Mouse (Mus musculus) cerebral cortex, adult 2 months (tissue): ENCODE results near the gene Slc4a10.

Experiments
- WGBS: fragments of 180-500 bp; shearing (Covaris S2); methylation state at CpG from one replicate; pipeline ENCODE4 v1.1.7; 2018; 5-methylcytosine and 5-hydroxymethylcytosine counted together

Slc4a10 gene

DNA sequence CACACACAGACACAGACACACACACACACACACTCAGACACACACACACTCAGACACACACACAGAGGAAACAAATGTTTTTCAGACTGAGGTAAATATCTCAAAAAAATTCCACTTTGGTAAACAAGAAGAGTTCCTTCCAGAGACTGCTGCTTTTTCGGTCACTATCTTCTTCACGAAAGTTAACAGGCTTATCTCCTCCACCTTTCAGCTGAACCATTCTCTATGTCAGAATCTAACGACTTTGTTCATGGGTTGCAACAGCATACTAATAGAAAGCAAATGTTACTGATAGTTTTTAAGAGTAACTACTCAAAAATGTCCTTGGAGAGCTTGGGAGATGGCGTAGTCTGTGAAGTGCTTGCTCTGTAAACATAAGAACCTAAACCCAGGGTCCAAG, 241.3 kb downstream of the Slc4a10 start:
- WGBS, result 79% methylated on average over 4 of the region's 4 CpGs

DNA sequence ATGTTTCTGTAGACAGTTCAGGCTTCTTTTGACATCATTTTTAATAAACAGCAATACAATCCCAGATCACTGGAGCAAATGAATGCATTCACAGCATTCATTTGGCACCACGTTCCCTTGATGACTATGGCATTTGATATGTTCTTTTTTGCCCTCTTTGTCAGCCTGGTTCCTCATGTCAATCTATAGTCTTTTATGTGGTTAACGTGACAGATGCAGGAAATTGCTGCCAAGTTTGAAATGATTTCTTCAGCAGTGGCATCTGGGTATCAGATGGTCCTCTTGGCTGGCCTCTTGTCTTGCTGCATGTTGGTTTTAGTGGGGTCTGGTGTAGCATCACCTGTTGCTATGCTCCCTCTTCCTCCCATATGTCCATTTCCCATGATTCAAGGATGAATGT, 247.6 kb downstream of the Slc4a10 start:
- WGBS, result 42% methylated on average over 2 of the region's 2 CpGs

- 53% methylated on average over 2 of the region's 2 CpGs for WGBS
Observed at GRCm38 (mm10) chr2:62301716-62302115, 255.5 kb downstream of the Slc4a10 start.

GRCm38 (mm10) chr2:62306978-62307377, 260.7 kb downstream of the Slc4a10 start:
- 59% methylated on average over 5 of the region's 5 CpGs for WGBS

DNA sequence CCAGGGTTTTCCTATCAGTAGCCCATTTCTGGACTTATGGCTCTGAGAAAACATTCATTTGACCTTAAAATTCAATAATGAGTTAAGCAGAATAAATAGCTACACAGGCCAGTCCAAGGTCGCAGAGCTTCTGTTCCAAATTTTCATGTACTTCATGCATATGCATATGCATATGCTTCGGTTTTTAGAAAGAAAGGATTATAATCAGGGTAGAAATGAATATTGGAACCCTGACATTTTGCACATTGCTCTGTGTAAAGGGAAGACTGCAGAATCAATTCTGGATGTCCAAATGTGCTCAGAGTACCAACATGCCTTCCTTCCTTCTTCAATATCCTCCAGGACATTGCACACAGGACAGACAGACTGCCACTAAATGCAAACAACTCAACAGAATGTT, 261.2 kb downstream of the Slc4a10 start:
- 48% methylated on average over 2 of the region's 2 CpGs for WGBS

GRCm38 (mm10) chr2:62316930-62317329, 270.7 kb downstream of the Slc4a10 start:
- WGBS, result 41% methylated on average over 2 of the region's 2 CpGs

- WGBS, result 90% methylated on average over 3 of the region's 3 CpGs
Observed at GRCm38 (mm10) chr2:62319489-62319888, 273.2 kb downstream of the Slc4a10 start.

GRCm38 (mm10) chr2:62323078-62323637, 276.9 kb downstream of the Slc4a10 start:
- WGBS, result 50% methylated on average over 9 of the region's 9 CpGs

DNA sequence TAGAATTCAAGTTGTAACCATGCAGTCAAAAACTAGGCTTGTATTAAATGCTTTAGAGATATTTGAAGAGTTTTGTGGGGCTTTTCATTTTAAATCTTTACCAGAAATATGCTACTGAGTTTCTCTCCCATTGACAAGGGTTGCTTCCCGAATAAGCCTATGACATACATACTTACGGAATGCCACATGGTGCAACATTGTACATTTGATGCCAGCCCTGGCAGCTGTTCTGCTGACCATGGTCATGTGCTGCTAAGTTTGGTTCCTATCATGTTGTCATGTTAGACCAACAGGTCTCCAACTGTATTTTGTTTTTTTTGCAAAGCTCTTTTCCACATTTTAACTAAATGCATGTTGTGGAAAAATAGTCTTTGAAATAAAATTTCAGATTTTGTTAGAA, 279.1 kb downstream of the Slc4a10 start:
- WGBS, result 66% methylated on average over 2 of the region's 2 CpGs

GRCm38 (mm10) chr2:62331913-62332312, 285.7 kb downstream of the Slc4a10 start:
- 31% methylated on average over 4 of the region's 4 CpGs for WGBS

DNA sequence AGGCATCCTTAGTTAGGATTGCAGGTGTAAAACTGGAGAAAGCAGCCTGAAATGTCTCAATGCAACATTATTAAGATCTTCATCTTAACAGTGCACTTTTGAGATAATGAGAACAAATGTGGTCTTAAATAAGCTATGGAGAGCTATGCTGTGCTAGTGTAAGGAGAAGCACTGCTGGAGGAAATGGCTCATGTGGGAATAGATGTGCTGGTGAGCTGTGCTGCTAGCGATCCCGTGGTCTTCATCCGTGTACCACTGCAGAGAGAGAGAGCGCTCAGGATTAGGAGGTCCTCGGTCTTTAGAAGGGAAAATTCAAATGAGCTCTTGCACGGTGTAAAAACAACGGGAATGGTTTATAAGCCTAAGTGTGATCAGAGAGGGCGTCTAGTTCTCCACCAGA, 286.2 kb downstream of the Slc4a10 start:
- 54% methylated on average over 8 of the region's 8 CpGs for WGBS

DNA sequence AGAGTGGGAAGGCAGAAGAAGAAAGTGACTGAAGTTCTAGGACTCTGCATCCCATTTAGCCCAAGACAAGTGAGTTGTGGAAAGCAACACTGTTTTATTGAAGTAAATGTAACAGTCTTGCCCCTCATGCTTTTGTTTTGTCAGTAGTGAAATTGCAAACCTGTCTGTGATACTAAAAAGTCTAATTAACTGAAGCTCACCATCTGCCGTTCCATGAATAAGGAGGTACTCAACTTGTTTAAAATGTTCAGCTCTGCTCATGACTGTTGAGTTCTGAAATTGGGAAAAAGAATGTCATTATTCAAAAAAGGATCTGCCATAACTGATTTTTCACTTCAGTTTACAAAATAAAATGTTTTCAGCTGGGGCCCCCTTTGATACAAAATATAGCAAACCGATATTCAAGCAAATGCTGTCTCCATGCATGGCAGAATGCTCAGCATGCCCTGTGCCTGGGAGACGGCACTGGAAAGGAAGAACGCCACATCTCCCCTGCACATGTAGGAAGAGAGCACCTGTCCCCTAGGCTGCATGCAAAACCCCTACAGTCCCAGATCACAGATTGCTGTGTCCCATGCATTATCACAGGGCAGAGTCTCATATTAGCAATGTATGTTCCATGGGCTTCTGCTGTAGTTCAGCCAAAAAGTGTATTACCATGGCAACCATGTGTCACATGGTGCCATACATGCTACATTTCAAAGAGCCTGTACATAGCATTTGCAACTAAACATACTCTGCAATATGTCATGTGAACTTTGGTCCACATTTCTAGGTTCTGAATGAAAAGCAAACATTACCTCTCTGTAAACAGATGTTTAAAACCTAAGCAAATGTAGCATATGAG, 288.4 kb downstream of the Slc4a10 start:
- 57% methylated on average over 4 of the region's 4 CpGs for WGBS

DNA sequence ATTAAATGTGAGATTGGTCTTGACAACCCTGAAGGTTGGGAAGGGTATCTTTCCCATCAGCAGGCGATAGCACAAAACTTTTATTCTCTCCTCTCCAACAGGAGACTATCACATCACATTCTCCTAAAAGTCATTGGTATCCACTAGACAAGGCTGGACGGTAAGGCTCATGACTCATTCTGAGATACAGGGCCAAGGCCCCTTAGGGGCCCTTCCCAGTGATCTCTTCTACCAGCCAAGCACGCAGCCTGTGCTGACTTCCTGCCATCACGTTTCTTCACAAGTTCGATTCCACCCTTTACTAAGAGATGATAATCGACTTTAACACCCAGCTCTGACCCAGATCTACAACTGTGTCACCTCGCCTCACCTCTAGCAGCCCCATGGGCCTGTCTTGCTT, 290.8 kb downstream of the Slc4a10 start:
- WGBS, result 77% methylated on average over 7 of the region's 7 CpGs

GRCm38 (mm10) chr2:62339222-62339944, 293.1 kb downstream of the Slc4a10 start:
- 45% methylated on average over 4 of the region's 4 CpGs for WGBS

GRCm38 (mm10) chr2:62341061-62341733, 294.9 kb downstream of the Slc4a10 start:
- WGBS, result 48% methylated on average over 3 of the region's 3 CpGs

- WGBS, result 18% methylated on average over 14 of the region's 14 CpGs
Observed at GRCm38 (mm10) chr2:62341734-62342128, 295.5 kb downstream of the Slc4a10 start.

DNA sequence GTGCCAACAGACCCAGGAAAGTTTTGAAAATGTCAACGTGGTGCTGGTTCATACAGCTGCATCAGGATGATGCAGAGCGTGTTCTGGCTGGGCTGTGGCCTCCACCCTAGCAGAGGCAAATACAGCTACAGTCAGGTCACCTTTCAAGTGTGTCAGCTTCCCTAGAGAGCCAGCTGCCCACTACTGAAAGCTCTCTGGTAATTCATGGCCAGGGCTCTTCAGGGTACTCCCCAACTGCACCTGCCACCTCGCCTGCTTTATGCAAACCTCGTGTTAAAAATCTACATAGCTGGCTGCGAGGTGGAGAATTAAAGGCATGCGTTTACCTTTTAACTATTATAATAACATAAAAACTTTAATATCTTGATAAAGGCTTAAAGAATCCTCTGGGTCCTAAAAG, 298.1 kb downstream of the Slc4a10 start:
- 56% methylated on average over 6 of the region's 6 CpGs for WGBS

- WGBS, result 32% methylated on average over 1 of the region's 1 CpGs
Observed at GRCm38 (mm10) chr2:62346771-62347170, 300.5 kb downstream of the Slc4a10 start.

GRCm38 (mm10) chr2:62347762-62348161, 301.5 kb downstream of the Slc4a10 start:
- 75% methylated on average over 9 of the region's 9 CpGs for WGBS

DNA sequence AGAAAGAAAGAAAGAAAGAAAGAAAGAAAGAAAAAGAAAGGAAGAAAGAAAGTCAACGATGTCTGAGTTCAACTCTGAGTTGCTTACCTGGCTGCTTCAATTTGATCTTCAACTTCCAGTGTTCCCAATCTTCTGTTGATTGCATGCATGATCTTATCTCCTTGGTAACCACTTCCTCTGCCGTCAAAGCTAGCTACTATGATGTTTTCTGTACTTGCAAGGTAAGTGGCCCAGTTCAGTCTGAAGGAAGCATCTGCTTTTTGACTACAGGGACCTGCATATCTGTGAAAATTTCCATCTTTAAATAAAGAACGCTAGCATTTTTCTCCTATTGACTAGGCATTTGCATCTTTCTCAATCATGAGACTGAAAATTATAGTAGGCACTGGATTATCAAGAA, 305.8 kb downstream of the Slc4a10 start:
- WGBS, result 60% methylated on average over 3 of the region's 3 CpGs

- 65% methylated on average over 6 of the region's 6 CpGs for WGBS
Observed at GRCm38 (mm10) chr2:62355766-62356165, 309.5 kb downstream of the Slc4a10 start.

- 75% methylated on average over 14 of the region's 14 CpGs for WGBS
Observed at GRCm38 (mm10) chr2:62356606-62357005, 310.3 kb downstream of the Slc4a10 start.
